Mouse (Mus musculus): ENCODE results near the gene Zzef1. TPM values are rescaled to one million over a fixed set of nuclear protein-coding genes. Genes with fewer than 3 reads are reported as not detected.

The Zzef1 gene
- polyA plus RNA-seq, 1 experiment from 2014 or later, result 13.0 TPM

DNA sequence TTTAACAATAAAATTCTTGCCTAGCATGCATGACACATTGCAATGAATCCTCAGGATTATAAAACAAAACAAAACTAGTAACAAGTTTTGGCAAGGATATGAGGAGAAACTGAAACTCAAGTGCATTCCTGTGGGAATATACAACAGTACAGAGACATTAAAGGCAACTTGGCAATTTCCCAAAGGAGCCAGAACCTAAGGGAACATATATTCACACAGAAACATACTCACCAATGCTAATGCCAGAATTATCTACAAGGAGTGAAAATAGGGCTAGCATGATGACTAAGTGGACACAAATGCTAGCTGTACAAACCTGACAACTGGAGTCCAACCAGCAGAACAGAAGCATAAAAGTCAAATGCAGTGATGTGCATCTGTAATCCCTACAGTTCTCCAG is 4.0 kb upstream of the Zzef1 start:
- Histone ChIP-seq H3K4me3 (ENCODE audit: inconsistent target) (no peak overlapping the region), H3K27ac (no peak overlapping the region), H3K36me3 (ENCODE audit: inconsistent target) (no peaks in the 10 kb centered on the region), H3K79me2 (ENCODE audit: inconsistent target) (peaks cover 7% of the 10 kb centered on the region)

DNA sequence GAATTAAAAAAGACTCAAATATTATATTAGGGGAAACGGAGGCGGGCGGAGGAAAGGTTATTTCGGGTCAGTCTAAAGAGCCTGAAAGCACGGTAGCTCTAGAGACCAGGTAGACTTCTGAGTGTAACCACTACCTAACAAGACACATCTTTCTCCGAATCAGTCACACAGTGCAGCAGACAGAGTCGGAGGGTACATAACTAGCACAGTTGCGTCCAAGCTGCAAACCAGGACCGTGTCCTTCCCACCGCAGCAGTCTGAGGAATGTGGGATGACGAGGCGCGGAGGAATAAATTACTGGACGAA is 924 bp upstream of the Zzef1 start:
- Histone ChIP-seq H3K36me3 (ENCODE audit: inconsistent target) (no peaks in the 10 kb centered on the region), H3K4me3 (ENCODE audit: inconsistent target) (peak overlapping the region; percentile 81)
- WGBS (ENCODE audit: missing documents), result 12% methylated on average over 14 of the region's 14 CpGs

DNA sequence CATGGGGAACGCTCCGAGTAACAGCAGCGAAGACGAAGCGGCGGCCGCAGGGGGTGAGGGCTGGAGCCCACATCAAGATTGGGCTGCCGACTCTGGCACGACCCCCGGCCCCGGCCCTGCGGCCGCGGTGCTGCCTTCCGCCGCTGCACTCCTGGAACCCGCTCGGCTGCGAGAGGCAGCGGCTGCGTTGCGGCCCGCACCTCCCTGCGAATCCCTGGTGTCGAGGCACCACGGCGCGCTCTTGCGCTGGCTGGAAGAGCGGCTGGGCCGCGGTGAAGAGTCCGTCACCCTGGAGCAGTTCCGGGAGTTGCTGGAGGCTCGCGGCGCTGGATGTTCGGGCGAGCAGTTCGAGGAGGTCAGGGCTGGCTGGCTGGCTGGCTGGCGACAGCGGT is 266 bp downstream of the Zzef1 start:
- H3K36me3 ChIP-seq (ENCODE audit: inconsistent target), result no peaks in the 10 kb centered on the region
- no peak overlapping the region for H3K27ac ChIP-seq
- peak overlapping the region; percentile 81 for H3K4me3 ChIP-seq (ENCODE audit: inconsistent target)
- peaks cover 49% of the 10 kb centered on the region for H3K79me2 ChIP-seq (ENCODE audit: inconsistent target)
- WGBS (ENCODE audit: missing documents), result 2% methylated on average over 42 of the region's 42 CpGs

More for the DNA sequence above, 924 bp upstream of the Zzef1 start:
- Histone ChIP-seq H3K27ac (peak overlapping the region; percentile 89), H3K79me2 (ENCODE audit: inconsistent target) (peaks cover 37% of the 10 kb centered on the region)

DNA sequence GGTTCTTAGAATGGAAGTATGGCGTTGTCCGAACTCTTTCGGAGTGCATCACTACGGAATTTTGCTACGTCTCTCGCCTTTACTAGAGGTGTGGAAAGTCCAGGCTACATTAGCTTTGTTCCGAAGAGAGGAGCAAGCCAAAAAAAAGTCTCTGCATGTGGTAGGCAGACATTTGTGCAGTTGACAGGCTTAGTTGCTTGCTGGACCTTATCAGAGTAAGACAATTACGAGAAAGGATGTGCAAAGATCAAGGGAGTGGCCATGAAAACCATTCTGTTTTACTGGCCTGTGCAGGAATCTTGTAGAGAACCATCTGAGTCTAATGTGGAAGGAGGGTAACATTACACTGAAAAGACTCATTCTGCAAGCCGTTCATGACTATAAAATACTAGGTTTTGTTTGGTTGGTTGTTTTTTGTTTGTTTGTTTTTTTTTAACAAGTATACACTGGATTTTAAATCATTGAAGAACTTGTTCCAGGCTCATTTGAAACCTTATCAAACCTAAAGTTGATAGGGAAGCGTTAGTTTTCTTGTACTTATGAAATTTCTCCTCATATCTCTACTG is 830 bp downstream of the Zzef1 start:
- Histone ChIP-seq H3K4me3 (ENCODE audit: inconsistent target) (peak overlapping the region; percentile 81), H3K27ac (no peak overlapping the region), H3K79me2 (ENCODE audit: inconsistent target) (peaks cover 55% of the 10 kb centered on the region), H3K36me3 (ENCODE audit: inconsistent target) (no peaks in the 10 kb centered on the region)
- 16% methylated on average over 10 of the region's 10 CpGs for WGBS (ENCODE audit: missing documents)

DNA sequence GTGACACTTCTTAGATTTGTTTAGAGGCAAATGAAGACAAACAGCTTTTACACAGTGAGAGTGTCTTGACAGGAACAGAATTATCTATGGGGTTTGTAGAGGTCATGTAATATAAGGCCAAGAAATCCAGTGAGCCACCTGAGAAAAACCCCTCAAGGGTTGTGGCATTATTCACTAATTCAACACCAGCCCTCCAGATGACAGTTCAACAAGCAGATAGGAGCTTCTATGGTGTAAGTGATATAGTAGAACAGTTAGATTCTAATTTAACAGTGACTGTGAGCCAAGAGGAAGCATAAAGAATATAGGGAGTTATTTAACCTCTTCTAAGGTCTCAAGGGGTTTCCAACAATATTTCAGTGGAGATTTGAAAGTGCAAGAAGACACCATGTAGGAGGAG is 2.1 kb downstream of the Zzef1 start:
- H3K4me3 ChIP-seq (ENCODE audit: inconsistent target), result no peak overlapping the region
- H3K36me3 ChIP-seq (ENCODE audit: inconsistent target), result no peaks in the 10 kb centered on the region

DNA sequence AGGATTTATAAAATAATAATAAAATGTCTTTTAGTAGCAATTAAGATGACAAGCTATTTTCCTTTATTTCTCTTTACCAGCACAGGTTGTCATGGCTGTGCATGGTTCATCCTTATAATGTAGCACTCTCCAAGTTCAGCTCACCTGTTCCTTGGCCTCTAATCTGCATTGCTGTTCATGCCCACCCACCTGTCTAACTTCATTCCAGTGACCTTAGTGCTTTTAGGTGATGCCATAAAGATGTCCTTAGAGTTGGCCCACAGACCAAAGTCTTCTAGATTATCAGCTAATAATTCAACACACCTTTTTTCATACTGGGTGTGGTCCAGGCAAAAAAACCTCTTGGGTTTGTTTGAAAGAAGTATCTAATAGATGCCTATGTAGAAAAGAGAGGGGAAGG is 5.2 kb downstream of the Zzef1 start:
- Histone ChIP-seq H3K79me2 (ENCODE audit: inconsistent target) (peaks cover 98% of the 10 kb centered on the region), H3K36me3 (ENCODE audit: inconsistent target) (no peaks in the 10 kb centered on the region), H3K27ac (no peak overlapping the region), H3K4me3 (ENCODE audit: inconsistent target) (no peak overlapping the region)

More for the DNA sequence above, 2.1 kb downstream of the Zzef1 start:
- Histone ChIP-seq H3K79me2 (ENCODE audit: inconsistent target) (peaks cover 67% of the 10 kb centered on the region), H3K27ac (no peak overlapping the region)

DNA sequence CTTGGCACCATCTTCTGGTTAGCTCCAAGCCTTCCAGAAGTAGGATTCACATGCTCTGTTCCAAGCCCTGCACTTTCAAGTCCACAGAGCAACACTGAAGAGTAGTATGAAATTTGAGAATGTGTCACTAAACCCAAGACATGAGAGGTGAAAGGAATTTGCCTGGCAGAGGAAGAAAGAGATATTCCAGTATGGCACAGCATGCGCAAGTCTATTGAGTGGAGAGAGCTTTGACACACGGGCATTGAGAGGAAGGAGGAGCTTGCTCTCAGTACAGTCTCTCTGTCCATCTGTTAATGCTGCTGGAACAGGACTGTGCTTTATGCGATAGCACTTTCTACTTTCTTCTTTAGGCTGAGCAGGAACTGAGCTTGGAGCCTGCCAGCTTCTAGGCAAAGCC is 7.0 kb downstream of the Zzef1 start:
- Histone ChIP-seq H3K36me3 (ENCODE audit: inconsistent target) (no peaks in the 10 kb centered on the region), H3K4me3 (ENCODE audit: inconsistent target) (no peak overlapping the region), H3K27ac (no peak overlapping the region), H3K79me2 (ENCODE audit: inconsistent target) (peaks cover 100% of the 10 kb centered on the region)
- WGBS (ENCODE audit: missing documents), result 85% methylated on average over 3 of the region's 3 CpGs

DNA sequence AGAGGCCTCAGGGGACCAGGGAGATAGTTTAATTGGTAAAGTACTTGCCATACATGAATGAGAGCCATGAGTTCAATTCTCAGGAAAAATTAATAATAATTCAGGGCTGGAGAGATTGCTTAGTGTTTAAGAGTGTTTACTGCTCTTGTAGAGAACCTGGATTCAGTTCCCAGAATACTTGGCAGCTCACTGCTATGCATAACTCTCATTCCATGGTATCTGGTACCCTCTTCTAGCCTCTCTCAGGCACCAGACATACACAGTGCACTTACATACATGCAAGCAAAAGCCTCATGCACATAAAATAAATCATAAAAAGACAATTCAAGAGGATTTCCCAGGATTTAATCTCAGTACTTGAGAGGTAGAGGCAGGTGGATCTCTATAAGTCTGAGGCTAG is 8.6 kb downstream of the Zzef1 start:
- peaks cover 100% of the 10 kb centered on the region for H3K79me2 ChIP-seq (ENCODE audit: inconsistent target)
- no peak overlapping the region for H3K27ac ChIP-seq
- H3K36me3 ChIP-seq (ENCODE audit: inconsistent target), result no peaks in the 10 kb centered on the region
- H3K4me3 ChIP-seq (ENCODE audit: inconsistent target), result no peak overlapping the region

DNA sequence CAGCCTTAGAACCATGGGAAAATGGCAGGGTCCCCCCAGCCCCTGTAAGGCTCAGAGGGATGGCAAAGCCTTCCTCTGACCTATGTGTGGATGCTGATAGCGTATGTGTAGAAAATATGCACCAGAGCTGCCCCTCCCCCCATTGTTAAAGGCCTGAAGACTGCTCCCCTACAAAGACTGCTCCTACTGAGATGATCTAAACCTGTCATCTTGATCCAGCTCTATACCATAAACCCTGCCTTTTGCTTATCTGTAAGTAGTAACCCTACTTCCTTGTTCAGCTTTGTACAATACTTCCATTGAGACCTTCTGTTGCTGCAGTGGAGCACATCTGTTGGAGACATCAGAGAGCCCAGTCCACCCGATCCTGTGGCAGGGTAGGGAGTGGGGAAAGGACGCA is 9.2 kb downstream of the Zzef1 start:
- H3K27ac ChIP-seq, result no peak overlapping the region
- H3K79me2 ChIP-seq (ENCODE audit: inconsistent target), result peaks cover 100% of the 10 kb centered on the region
- no peaks in the 10 kb centered on the region for H3K36me3 ChIP-seq (ENCODE audit: inconsistent target)
- WGBS (ENCODE audit: missing documents), result 97% methylated on average over 3 of the region's 3 CpGs
- no peak overlapping the region for H3K4me3 ChIP-seq (ENCODE audit: inconsistent target)

DNA sequence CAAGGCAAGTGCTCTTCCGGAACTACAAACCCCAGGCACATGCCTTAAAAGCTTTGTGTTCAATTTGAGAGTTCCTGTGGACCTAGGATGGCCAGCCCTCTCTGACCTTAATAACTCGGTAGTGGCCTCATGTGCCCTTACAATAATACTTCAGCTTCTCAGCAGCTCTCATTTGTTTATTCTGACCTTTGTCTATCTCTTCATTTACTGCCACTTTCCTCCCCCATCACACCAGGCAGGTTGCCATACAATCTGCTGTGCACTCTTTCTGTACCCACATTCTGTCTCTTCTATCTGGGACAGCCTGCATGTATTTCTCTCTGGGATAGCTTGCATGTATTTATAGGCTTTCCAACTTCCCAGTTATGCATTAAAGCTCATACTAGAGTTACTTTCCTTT is 10.5 kb downstream of the Zzef1 start:
- no peaks in the 10 kb centered on the region for H3K36me3 ChIP-seq (ENCODE audit: inconsistent target)
- peaks cover 99% of the 10 kb centered on the region for H3K79me2 ChIP-seq (ENCODE audit: inconsistent target)
- no peak overlapping the region for H3K27ac ChIP-seq
- 93% methylated on average over 2 of the region's 2 CpGs for WGBS (ENCODE audit: missing documents)
- no peak overlapping the region for H3K4me3 ChIP-seq (ENCODE audit: inconsistent target)

DNA sequence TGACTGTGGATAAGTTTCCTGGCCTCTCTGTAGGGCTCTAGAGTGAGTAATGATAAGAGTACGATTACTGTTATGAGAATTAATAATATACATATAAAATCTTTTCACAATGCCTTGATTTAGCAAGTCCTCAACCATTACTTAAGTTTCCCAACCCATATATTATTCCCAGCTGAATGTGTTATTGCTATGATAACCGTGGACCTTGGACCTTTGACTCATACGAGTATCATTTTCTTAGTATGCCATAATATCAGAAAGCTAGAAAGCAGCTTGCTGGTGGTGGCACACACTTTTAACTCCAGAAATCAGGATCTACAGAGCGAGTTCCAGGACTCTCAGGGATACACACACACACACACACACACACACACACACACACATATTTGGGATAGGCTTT is 12.0 kb downstream of the Zzef1 start:
- Histone ChIP-seq H3K4me3 (ENCODE audit: inconsistent target) (no peak overlapping the region), H3K27ac (no peak overlapping the region), H3K79me2 (ENCODE audit: inconsistent target) (peaks cover 85% of the 10 kb centered on the region), H3K36me3 (ENCODE audit: inconsistent target) (no peaks in the 10 kb centered on the region)
- 98% methylated on average over 3 of the region's 4 CpGs for WGBS (ENCODE audit: missing documents)

DNA sequence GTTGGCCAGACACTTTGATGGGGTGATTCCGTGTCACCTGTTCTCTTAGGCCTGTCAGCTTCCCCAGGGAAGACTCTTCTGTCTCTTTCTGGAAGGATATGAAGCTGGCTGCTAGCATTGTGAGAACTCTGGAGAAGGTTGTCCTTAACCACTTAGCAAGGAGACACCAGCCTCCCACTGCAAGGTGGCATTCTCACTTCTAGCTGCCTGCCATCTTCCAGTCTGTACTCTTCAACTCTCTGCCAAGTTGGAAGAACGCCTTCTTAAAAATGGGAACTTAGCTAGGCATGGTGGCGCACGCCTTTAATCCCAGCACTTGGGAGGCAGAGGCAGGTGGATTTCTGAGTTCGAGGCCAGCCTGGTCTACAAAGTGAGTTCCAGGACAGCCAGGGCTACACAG is 17.7 kb downstream of the Zzef1 start:
- WGBS (ENCODE audit: missing documents), result 93% methylated on average over 3 of the region's 5 CpGs
- no peak overlapping the region for H3K4me3 ChIP-seq (ENCODE audit: inconsistent target)

DNA sequence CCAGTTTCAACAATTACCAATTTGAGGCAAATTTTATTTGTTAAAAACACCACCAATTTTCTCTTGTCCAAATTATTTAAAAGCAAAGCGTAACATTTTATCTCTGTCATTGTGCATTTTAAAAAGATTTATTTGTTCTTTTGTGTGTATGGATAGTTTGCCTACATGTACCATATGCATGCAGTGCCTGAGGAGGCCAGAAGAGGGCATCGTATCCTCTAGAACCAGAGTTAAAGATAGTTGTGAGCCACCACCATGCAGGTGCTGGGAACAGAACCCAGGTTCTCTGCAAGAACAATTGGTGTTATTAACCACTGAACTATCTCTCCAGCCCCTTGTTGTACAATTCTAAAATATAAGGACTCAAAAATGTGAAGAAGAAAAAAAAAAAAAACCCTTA is 18.2 kb downstream of the Zzef1 start:
- peaks cover 62% of the 10 kb centered on the region for H3K79me2 ChIP-seq (ENCODE audit: inconsistent target)
- H3K36me3 ChIP-seq (ENCODE audit: inconsistent target), result peaks cover 5% of the 10 kb centered on the region; the same call in 1 of the 2 replicates
- H3K4me3 ChIP-seq (ENCODE audit: inconsistent target), result no peak overlapping the region
- H3K27ac ChIP-seq, result no peak overlapping the region
- WGBS (ENCODE audit: missing documents), result 96% methylated on average over 2 of the region's 2 CpGs

More for the DNA sequence above, 17.7 kb downstream of the Zzef1 start:
- Histone ChIP-seq H3K79me2 (ENCODE audit: inconsistent target) (peaks cover 67% of the 10 kb centered on the region), H3K27ac (no peak overlapping the region), H3K36me3 (ENCODE audit: inconsistent target) (no peaks in the 10 kb centered on the region)

DNA sequence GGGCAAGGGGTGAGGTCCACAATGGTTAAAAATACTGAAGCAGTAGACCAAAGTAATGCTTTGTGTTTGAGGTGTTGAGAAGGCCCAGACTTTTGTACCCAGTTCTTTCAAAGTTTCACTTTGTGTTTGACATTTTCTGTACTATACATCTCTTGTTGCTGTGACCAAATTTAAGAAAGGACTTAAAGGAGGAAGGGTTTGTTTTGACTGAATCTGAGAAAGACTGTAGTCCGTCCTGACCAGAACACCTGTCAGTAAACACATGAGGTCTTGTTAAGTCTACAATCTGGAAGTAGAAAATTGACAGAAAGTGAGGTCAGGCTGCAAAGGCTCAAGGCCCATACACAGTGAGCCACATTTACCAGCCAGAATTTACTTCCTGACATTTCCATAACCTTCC is 20.8 kb downstream of the Zzef1 start:
- H3K4me3 ChIP-seq (ENCODE audit: inconsistent target), result no peak overlapping the region
- H3K36me3 ChIP-seq (ENCODE audit: inconsistent target), result peaks cover 31% of the 10 kb centered on the region; the same call in 1 of the 2 replicates
- no peak overlapping the region for H3K27ac ChIP-seq
- H3K79me2 ChIP-seq (ENCODE audit: inconsistent target), result peaks cover 40% of the 10 kb centered on the region; the same call in 1 of the 2 replicates
- WGBS (ENCODE audit: missing documents), result 100% methylated on average over 1 of the region's 1 CpGs

DNA sequence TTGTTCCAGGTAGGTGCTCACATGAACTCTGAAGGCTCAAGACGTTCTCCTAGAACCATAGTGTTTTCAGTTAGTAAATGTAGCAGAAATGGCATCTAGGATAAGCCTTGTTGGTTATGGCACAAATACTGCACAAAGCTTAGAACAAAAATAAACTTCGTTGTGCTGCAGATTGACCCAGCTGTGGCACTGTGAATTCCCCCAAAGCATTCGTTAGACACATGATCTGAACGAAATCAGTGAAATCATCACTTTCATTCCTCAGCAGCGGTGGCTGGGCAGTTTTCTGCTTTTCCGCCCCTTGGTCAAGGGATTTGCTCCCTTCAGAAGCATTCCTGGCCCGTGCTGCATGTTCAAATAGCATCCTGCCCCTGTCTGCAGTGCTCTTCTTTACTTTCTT is 22.0 kb downstream of the Zzef1 start:
- H3K36me3 ChIP-seq (ENCODE audit: inconsistent target), result peaks cover 43% of the 10 kb centered on the region
- 90% methylated on average over 6 of the region's 7 CpGs for WGBS (ENCODE audit: missing documents)
- no peak overlapping the region for H3K27ac ChIP-seq

DNA sequence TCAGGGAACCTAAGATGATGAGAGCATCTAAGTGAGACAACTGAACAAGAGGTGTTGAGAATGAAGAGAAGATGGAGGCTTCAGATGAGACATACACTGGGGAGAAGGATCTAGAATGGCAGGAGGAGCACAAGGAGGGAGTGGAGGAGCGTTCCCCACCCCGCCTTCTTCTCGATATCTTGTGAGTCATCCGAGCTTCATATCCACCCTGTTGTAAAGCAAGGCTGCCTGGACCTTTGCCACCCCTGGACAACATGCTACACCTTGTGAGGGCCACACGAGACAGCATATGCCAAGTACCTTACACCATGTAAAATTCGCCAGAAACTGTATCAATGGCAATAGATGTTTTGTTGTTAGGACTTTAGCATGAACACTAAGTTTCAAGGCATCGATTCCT is 25.0 kb downstream of the Zzef1 start:
- 93% methylated on average over 7 of the region's 7 CpGs for WGBS (ENCODE audit: missing documents)
- Histone ChIP-seq H3K27ac (no peak overlapping the region), H3K79me2 (ENCODE audit: inconsistent target) (peaks cover 11% of the 10 kb centered on the region; the same call in 1 of the 2 replicates), H3K36me3 (ENCODE audit: inconsistent target) (peaks cover 66% of the 10 kb centered on the region), H3K4me3 (ENCODE audit: inconsistent target) (no peak overlapping the region)

More for the DNA sequence above, 22.0 kb downstream of the Zzef1 start:
- H3K79me2 ChIP-seq (ENCODE audit: inconsistent target), result peaks cover 39% of the 10 kb centered on the region; the same call in 1 of the 2 replicates
- no peak overlapping the region for H3K4me3 ChIP-seq (ENCODE audit: inconsistent target)
